Mouse (Mus musculus) liver, postnatal 0 days (tissue): Measurements from ENCODE around the gene Grin2d. TPM values are rescaled to one million over a fixed set of nuclear protein-coding genes. Genes with fewer than 3 reads are reported as not detected.
A peak's percentile ranks its signal among the peaks of the same experiment; 100 is the strongest.

Experiments used
- ATAC-seq: fragments of 200-750 bp; cut with Nextera tagmentation; 2 replicates; pipeline ENCODE4 v1.8.0; 2017; ENCODE audit warnings: mild to moderate bottlenecking, moderate library complexity
- DNase-seq: peaks from one replicate; pipeline ENCODE4 v3.0.0-alpha.2; 2016
- H3K27ac ChIP-seq: fragments of 300-500 bp; sonication (generic); 2 replicates; pipeline ENCODE4 v1.5.1; 2014; ENCODE audit warnings: antibody characterized with exemption, moderate library complexity, mild to moderate bottlenecking, low read depth
- H3K27me3 ChIP-seq: fragments of 300-500 bp; sonication (generic); 2 replicates; pipeline ENCODE4 v1.6.1; 2014; ENCODE audit warnings: low read length, control low read depth, mixed read lengths; ENCODE audit not compliant: insufficient read depth
- H3K36me3 ChIP-seq: fragments of 300-500 bp; sonication (generic); replicated peaks from 2 replicates; pipeline ENCODE4 v1.6.1; 2014; ENCODE audit warnings: mild to moderate bottlenecking, control low read depth, low read length, moderate library complexity, mixed read lengths; ENCODE audit not compliant: insufficient read depth
- H3K4me1 ChIP-seq: fragments of 300-500 bp; sonication (generic); 2 replicates; pipeline ENCODE4 v1.6.1; 2014; ENCODE audit warnings: antibody characterized with exemption, mild to moderate bottlenecking, control low read depth; ENCODE audit not compliant: insufficient read depth
- H3K4me2 ChIP-seq: fragments of 300-500 bp; sonication (generic); 2 replicates; pipeline ENCODE4 v1.6.1; 2014; ENCODE audit warnings: low read depth, mild to moderate bottlenecking, low read length, moderate library complexity, mixed read lengths
- H3K4me3 ChIP-seq: fragments of 300-500 bp; sonication (generic); 2 replicates; pipeline ENCODE4 v1.5.1; 2014; ENCODE audit warnings: low read depth, low read length
- H3K9ac ChIP-seq: fragments of 300-500 bp; sonication (generic); replicated peaks from 2 replicates; pipeline ENCODE4 v1.6.1; 2014; ENCODE audit warnings: mild to moderate bottlenecking, moderate library complexity
- H3K9me3 ChIP-seq: fragments of 300-500 bp; sonication (generic); 2 replicates; pipeline ENCODE4 v1.6.1; 2016; ENCODE audit warnings: mild to moderate bottlenecking, control low read depth, low read length, mixed read lengths
- CTCF ChIP-seq: sonication (generic); IDR thresholded peaks from 2 replicates; pipeline ENCODE4 v1.5.1; 2016; ENCODE audit warnings: antibody characterized with exemption, low read depth
- EP300 ChIP-seq: IDR thresholded peaks from 2 replicates; pipeline ENCODE4 v1.6.1; 2016; ENCODE audit warnings: antibody characterized with exemption, low read depth, mild to moderate bottlenecking
- WGBS: fragments of 180-500 bp; shearing (Covaris S2); extraction: QIAGEN DNeasy Blood & Tissue Kit; methylation state at CpG from one replicate; pipeline ENCODE4 v1.1.7; 2014; ENCODE audit not compliant: insufficient replicate concordance; 5-methylcytosine and 5-hydroxymethylcytosine counted together
- polyA plus RNA-seq: library from polyadenylated mRNA; unstranded; fragments of >200 nt; fragmentation: Nextera tagmentation; extraction: Ambion mirVana; gene quantifications from 2 replicates; pipeline ENCODE4 v1.2.1, GENCODE M21; 2015

Grin2d gene
- polyA plus RNA-seq, 1 experiment from 2014 or later = 0.02 TPM

DNA sequence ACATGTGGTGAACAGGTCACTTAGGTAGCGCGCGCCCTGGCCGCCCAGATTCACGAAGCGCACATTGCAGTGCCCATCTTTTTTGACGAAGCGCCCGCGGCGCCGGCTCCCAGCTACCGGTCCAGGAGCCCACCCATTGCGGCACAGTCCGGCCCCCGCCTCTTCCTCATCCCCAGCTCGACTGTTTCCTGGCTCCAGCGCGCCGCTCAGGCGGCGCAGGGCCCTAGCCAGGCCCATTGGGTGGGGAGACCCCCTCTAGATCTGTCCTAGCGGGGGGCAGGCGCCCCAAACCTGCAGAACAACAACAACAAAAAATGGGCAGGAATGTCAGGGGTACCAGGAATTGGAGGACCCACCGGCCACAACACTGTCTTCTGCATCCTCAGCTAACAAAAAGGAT is 58.3 kb downstream of the Grin2d start:
- peaks cover 2% of the 10 kb centered on the region; the same call in 1 of the 2 replicates for H3K4me1 ChIP-seq
- no peak overlapping the region for H3K4me2 ChIP-seq
- no peak for ATAC-seq
- H3K4me3 ChIP-seq = no peak overlapping the region
- H3K9ac ChIP-seq = no peak overlapping the region
- WGBS = 12% methylated on average over 25 of the region's 25 CpGs
- no peak for TF ChIP-seq EP300
- TF ChIP-seq CTCF = no peak
- H3K9me3 ChIP-seq = no peaks in the 10 kb centered on the region
- no peak for DNase-seq
- H3K36me3 ChIP-seq = no peaks in the 10 kb centered on the region; the same call in 1 of the 2 replicates
- no peak overlapping the region for H3K27ac ChIP-seq
- H3K27me3 ChIP-seq = 0 out of 2 replicates have a peak, but pooled peaks cover 2% of the 10 kb centered on the region

DNA sequence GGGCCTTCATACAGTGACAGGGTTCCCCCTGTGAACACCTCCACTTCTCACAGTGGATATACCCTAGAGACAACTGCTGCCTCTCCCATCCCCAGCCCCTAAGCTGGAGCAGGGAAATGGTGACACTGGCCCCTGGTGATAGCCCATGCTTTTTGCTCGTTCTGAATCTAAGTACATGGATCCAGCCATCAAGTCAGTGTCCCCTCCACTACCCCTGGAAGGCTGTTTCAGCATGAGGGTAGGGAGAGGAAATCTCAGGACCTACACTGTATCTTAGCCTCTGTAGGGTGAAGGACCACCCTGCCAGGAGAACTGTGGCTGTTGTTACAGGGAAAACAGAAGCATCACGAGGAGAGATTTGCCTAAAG is 62.2 kb downstream of the Grin2d start:
- H3K36me3 ChIP-seq = peaks cover 17% of the 10 kb centered on the region
- H3K27me3 ChIP-seq = 0 out of 2 replicates have a peak, but pooled peaks cover 2% of the 10 kb centered on the region
- no peaks in the 10 kb centered on the region for H3K9me3 ChIP-seq
- no peak overlapping the region for H3K4me3 ChIP-seq
- no peak overlapping the region for H3K4me2 ChIP-seq
- no peak overlapping the region for H3K27ac ChIP-seq
- no peak overlapping the region for H3K9ac ChIP-seq
- H3K4me1 ChIP-seq = peaks cover 12% of the 10 kb centered on the region
- DNase-seq = no peak
- no peak for TF ChIP-seq CTCF
- TF ChIP-seq EP300 = no peak
- ATAC-seq = no peak
- 66% methylated on average over 2 of the region's 2 CpGs for WGBS

DNA sequence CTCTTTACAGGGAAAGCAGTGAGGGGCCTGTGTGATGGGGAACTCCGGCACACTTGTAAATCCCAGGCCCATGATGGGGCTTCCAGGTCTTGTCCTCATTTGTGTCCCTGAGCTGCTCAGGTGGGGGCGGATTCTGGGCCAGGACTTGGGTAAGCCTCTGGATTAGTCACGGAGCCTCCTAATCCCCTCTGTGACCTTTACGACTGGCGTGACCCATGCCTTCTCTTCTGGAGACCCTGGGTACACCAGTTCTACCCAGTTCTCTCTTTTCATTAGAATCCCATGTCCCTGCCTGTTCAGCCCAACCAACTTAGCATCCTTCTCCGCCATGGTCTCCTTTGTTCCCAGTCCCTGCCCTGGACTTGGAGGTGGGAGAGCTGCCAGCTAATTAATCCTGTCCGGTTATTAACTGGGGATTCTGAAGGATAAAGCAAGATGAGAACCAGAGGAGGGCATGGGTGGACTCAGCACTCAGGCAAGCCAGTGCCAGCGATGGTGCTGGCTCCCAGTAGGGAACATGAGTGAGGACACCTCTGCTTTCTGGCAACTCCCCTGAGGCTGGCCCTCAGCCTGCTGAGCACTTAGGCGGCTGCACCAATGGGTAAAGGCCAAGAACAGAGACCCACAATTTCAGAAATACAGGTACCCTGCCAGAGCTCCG is 62.7 kb downstream of the Grin2d start:
- TF ChIP-seq CTCF (no peak), EP300 (no peak)
- WGBS = 73% methylated on average over 10 of the region's 10 CpGs
- Histone ChIP-seq H3K4me2 (peak overlapping the region; percentile 66; the same call in 1 of the 2 replicates), H3K4me1 (peaks cover 12% of the 10 kb centered on the region), H3K9ac (no peak overlapping the region), H3K36me3 (peaks cover 22% of the 10 kb centered on the region), H3K4me3 (no peak overlapping the region), H3K27ac (no peak overlapping the region), H3K27me3 (0 out of 2 replicates have a peak, but pooled peaks cover 2% of the 10 kb centered on the region), H3K9me3 (no peaks in the 10 kb centered on the region)
- DNase-seq (no peak), ATAC-seq (no peak)

GRCm38 (mm10) chr7:45814841-45815240 is 63.3 kb downstream of the Grin2d start:
- H3K4me3 ChIP-seq = peak overlapping the region; percentile 28
- H3K9me3 ChIP-seq = no peaks in the 10 kb centered on the region
- TF ChIP-seq EP300 (no peak), CTCF (no peak)
- no peak for ATAC-seq
- 9% methylated on average over 5 of the region's 5 CpGs for WGBS
- 0 out of 2 replicates have a peak, but pooled peaks cover under 1% of the 10 kb centered on the region for H3K27me3 ChIP-seq
- H3K9ac ChIP-seq = no peak overlapping the region
- no peak for DNase-seq
- peak overlapping the region; percentile 66 for H3K4me2 ChIP-seq
- H3K4me1 ChIP-seq = peaks cover 12% of the 10 kb centered on the region
- H3K36me3 ChIP-seq = peaks cover 28% of the 10 kb centered on the region
- H3K27ac ChIP-seq = no peak overlapping the region

- Histone ChIP-seq H3K9me3 (no peaks in the 10 kb centered on the region), H3K27ac (peak within 1 kb of the TSS; percentile 98), H3K4me2 (peak within 1 kb of the TSS; percentile 91), H3K4me3 (peak within 1 kb of the TSS; percentile 96), H3K4me1 (peaks cover 12% of the 10 kb centered on the region), H3K9ac (peak within 1 kb of the TSS; percentile 98), H3K27me3 (no peaks in the 10 kb centered on the region), H3K36me3 (peaks cover 36% of the 10 kb centered on the region)
- DNase-seq = peak; percentile 98
- ATAC-seq = peak; percentile 99
- TF ChIP-seq EP300 = no peak
- no peak for TF ChIP-seq CTCF
- WGBS = under 1% methylated on average over 46 of the region's 92 CpGs
These were observed 64.1 kb downstream of the Grin2d start, which contains the start of gene Cyth2 for GRCm38 (mm10) chr7:45813787-45814779. Gene Cyth2, minus strand, starts transcription at chr7:45814581.

GRCm38 (mm10) chr7:45812921-45813320 is 65.3 kb downstream of the Grin2d start:
- Histone ChIP-seq H3K4me2 (peak overlapping the region; percentile 91), H3K9ac (peak overlapping the region; percentile 98; the same call in 1 of the 2 replicates), H3K36me3 (peaks cover 47% of the 10 kb centered on the region), H3K4me1 (peaks cover 12% of the 10 kb centered on the region), H3K27me3 (no peaks in the 10 kb centered on the region), H3K4me3 (peak overlapping the region; percentile 96; the same call in 1 of the 2 replicates), H3K9me3 (no peaks in the 10 kb centered on the region), H3K27ac (no peak overlapping the region)
- WGBS = 92% methylated on average over 8 of the region's 8 CpGs
- ATAC-seq (no peak), DNase-seq (no peak)
- TF ChIP-seq EP300 = no peak
- TF ChIP-seq CTCF = no peak
